Mouse (Mus musculus) kidney, adult 2 months (tissue): ENCODE measurements at regions not wholly inside any gene's neighbourhood (a gene's known extent, or its start where the extent isn't known, plus 50 kb on each side); places are given as distances from the start of the nearest gene placed in this dataset.

Experiments used
- CTCF ChIP-seq: fragments of 200-500 bp; conservative IDR thresholded peaks from 2 replicates; pipeline ENCODE4 v1.5.1; 2011; ENCODE audit warnings: low read depth, mild to moderate bottlenecking, control low read depth, low read length, moderate library complexity, mixed read lengths; ENCODE audit not compliant: insufficient read depth, insufficient read length
- POLR2A ChIP-seq: fragments of 200-500 bp; IDR thresholded peaks from one replicate; pipeline ENCODE4 v1.6.1; 2011; ENCODE audit warnings: low read depth, low read length, control low read depth

DNA sequence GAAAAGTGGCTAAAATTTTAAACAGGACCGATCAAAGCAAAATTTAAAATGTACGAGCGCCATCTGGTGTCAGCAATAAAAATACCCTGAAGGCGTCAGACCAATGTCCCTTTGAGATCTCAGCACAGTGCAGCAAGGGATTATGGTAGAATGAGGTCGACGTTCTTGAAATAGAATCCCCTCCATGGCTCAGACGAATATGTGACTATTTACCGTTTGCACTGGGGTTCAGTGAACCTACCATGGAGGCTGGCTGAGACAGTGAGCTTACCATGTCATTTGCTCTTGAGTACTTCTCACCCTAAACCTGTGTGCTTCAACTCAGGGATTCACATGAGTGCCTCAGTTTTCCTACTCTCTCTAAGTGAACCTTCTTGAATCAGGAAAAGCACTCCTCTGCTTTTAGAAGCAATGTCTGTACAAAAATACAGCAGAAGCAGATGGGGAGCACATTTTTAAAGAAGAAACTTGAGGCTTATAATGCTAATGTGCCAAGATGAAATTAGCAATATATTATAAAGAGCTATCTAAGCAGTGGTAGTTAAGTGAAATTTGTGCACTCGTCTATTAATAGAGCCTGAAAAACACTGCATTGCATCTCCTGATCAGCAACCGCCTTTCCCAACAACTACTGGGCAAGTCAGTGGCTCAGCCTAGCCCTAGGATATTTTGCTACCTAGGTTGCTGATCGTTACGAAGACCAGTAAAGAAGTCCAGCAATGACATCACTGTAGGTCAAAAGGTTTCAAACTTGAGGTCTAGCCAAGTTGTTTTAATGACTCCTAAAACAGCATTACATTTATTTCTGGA, 316.2 kb upstream of the Tyrp1 start:
- TF ChIP-seq CTCF (0 out of 2 replicates have a peak, but pooled peaks have one; percentile 28), POLR2A (no peak)
